Mouse (Mus musculus): ENCODE data around the gene Mettl2. TPM values are rescaled to one million over a fixed set of nuclear protein-coding genes. Genes with fewer than 3 reads are reported as not detected.
"Not testable (repeated sequence)": the region's sequence is repeated elsewhere in the genome, so short reads cannot be mapped to it uniquely, and the experiment has no call there.

Mettl2 gene
- polyA plus RNA-seq, 1 experiment from 2014 or later = 33.7 TPM

DNA sequence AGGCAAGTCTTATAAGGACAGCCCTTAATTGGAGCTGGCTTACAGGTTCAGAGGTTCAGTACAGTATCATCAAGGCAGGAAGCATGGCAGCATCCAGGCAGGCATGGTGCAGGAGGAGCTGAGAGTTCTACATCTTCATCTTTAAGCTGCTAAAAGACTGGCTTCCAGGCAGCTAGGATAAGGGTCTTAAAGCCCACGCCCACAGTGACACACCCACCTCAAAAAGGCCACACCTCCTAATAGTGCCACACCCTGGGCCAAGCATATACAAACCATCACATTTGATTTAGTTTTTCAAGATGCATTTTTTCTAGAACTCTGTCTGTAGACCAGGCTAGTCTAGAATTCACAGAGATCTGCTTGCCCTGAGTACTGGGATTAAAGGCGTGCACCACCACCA, 11.0 kb downstream of the Mettl2 start:
- H3K9me3 ChIP-seq (replicated peaks; ENCODE audit: control insufficient read depth, low read length); H3K9ac ChIP-seq (ENCODE audit: low read depth, low read length); H3K27me3 ChIP-seq (ENCODE audit: control insufficient read depth, insufficient read depth, low read length); H3K4me3 ChIP-seq (ENCODE audit: low read depth, low read length); H3K4me1 ChIP-seq (ENCODE audit: control insufficient read depth, insufficient read depth, low read length); H3K4me2 ChIP-seq; ATAC-seq (replicated peaks; ENCODE audit: insufficient number of reproducible peaks, low FRiP score, low TSS enrichment); H3K27ac ChIP-seq (ENCODE audit: low read depth, low read length): not testable (repeated sequence)
- peaks cover 52% of the 10 kb centered on the region for H3K36me3 ChIP-seq (ENCODE audit: control insufficient read depth, insufficient read depth, low read length)
- 93% methylated on average over 2 of the region's 2 CpGs for WGBS (ENCODE audit: insufficient replicate concordance)

DNA sequence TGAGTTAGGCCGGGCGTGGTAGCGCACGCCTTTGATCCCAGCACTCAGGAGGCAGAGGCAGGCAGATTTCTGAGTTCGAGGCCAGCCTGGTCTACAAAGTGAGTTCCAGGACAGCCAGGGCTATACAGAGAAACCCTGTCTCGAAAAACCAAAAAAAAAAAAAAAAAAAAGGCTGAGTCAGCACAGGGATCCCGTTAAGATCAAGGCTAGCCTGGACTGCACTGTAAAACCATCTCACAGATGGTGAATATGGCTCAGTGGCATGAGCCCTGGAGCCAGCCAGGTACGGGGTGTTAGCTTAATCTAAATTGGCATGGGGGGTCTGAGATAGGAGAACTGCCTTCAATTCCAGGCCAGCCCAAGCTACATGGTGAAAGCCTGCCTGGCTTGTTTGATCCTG, 14.3 kb downstream of the Mettl2 start:
- not testable (repeated sequence) for ATAC-seq (replicated peaks; ENCODE audit: insufficient number of reproducible peaks, low FRiP score, low TSS enrichment); H3K27ac ChIP-seq (ENCODE audit: low read depth, low read length); H3K9me3 ChIP-seq (replicated peaks; ENCODE audit: control insufficient read depth, low read length); H3K9ac ChIP-seq (ENCODE audit: low read depth, low read length); H3K4me2 ChIP-seq; H3K4me3 ChIP-seq (ENCODE audit: low read depth, low read length); H3K4me1 ChIP-seq (ENCODE audit: control insufficient read depth, insufficient read depth, low read length); H3K27me3 ChIP-seq (ENCODE audit: control insufficient read depth, insufficient read depth, low read length)
- peaks cover 32% of the 10 kb centered on the region for H3K36me3 ChIP-seq (ENCODE audit: control insufficient read depth, insufficient read depth, low read length)
- WGBS (ENCODE audit: insufficient replicate concordance) = 98% methylated on average over 7 of the region's 8 CpGs

DNA sequence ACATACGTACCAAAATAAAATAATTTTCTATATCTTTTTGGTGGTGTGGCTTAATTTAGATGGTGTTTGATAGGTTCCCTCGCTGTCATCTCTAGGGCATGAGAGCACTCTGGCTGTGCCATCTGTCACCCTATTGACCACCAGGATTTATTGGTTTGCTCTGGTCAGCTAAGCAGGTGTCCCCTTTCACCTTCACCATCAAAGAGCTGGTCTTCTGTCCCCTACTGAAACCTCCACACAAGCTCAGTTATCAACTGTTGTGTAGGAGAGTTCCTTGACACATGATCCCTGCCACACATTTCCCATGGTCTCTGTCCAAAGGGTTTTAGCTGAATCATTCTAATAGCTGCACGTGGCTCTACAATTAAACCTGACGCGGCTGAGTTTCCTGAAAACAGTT, 14.9 kb downstream of the Mettl2 start:
- WGBS (ENCODE audit: insufficient replicate concordance) = 88% methylated on average over 5 of the region's 5 CpGs
- peaks cover 26% of the 10 kb centered on the region for H3K36me3 ChIP-seq (ENCODE audit: control insufficient read depth, insufficient read depth, low read length)
- no peak for ATAC-seq (replicated peaks; ENCODE audit: insufficient number of reproducible peaks, low FRiP score, low TSS enrichment)
- H3K27me3 ChIP-seq (ENCODE audit: control insufficient read depth, insufficient read depth, low read length) = no peaks in the 10 kb centered on the region
- no peak overlapping the region for H3K9ac ChIP-seq (ENCODE audit: low read depth, low read length)
- H3K27ac ChIP-seq (ENCODE audit: low read depth, low read length) = no peak overlapping the region
- no peak overlapping the region for H3K4me2 ChIP-seq
- H3K9me3 ChIP-seq (replicated peaks; ENCODE audit: control insufficient read depth, low read length) = no peaks in the 10 kb centered on the region
- no peaks in the 10 kb centered on the region for H3K4me1 ChIP-seq (ENCODE audit: control insufficient read depth, insufficient read depth, low read length)
- no peak overlapping the region for H3K4me3 ChIP-seq (ENCODE audit: low read depth, low read length)

DNA sequence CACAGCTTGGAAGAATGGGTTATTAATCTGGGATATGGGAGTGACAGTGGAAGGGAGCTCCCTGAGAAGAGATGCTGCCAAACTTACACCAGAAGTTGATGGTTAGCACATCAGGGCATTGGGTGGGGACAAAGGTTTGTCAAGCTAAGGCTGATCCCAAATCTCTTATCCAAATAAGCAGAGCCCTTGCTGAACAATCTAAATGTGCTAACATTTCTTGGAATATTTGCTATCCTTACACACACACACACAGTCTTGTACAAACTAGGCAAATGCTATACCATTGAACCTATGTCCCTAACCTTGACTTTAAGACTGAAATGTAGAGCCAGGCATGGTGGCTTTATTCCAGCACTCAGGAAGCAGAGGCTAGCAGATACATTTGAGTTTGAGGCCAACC, 17.3 kb downstream of the Mettl2 start:
- H3K4me3 ChIP-seq (ENCODE audit: low read depth, low read length) = no peak overlapping the region
- H3K36me3 ChIP-seq (ENCODE audit: control insufficient read depth, insufficient read depth, low read length) = peaks cover 15% of the 10 kb centered on the region
- H3K4me2 ChIP-seq = no peak overlapping the region
- no peak overlapping the region for H3K27ac ChIP-seq (ENCODE audit: low read depth, low read length)
- H3K9ac ChIP-seq (ENCODE audit: low read depth, low read length) = no peak overlapping the region
- H3K9me3 ChIP-seq (replicated peaks; ENCODE audit: control insufficient read depth, low read length) = no peaks in the 10 kb centered on the region
- H3K27me3 ChIP-seq (ENCODE audit: control insufficient read depth, insufficient read depth, low read length) = no peaks in the 10 kb centered on the region
- no peak for ATAC-seq (replicated peaks; ENCODE audit: insufficient number of reproducible peaks, low FRiP score, low TSS enrichment)
- no peaks in the 10 kb centered on the region for H3K4me1 ChIP-seq (ENCODE audit: control insufficient read depth, insufficient read depth, low read length)

DNA sequence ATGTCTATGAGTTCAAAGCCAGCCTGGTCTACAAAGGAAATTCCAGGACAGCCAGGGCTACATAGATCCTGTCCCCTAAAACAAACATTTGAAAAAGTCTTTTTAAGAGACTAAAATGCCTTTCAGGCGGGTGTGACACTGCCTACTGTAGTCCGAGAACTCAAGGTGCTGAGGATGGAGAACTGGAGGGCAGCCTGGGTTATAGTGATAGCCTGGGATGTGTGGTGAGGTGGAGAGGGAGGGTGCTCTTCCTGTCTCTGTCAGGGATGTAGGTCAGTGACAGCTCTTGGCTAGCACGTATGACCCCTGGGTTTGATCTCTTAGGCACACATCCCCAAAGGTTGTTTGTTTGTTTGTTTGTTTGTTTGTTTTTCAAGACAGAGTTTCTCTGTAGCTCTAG, 17.9 kb downstream of the Mettl2 start:
- H3K27ac ChIP-seq (ENCODE audit: low read depth, low read length) = no peak overlapping the region
- H3K36me3 ChIP-seq (ENCODE audit: control insufficient read depth, insufficient read depth, low read length) = peaks cover 15% of the 10 kb centered on the region
- whole genome bisulfite sequencing (ENCODE audit: insufficient replicate concordance) = 73% methylated on average over 3 of the region's 3 CpGs
- no peak for ATAC-seq (replicated peaks; ENCODE audit: insufficient number of reproducible peaks, low FRiP score, low TSS enrichment)
- no peaks in the 10 kb centered on the region for H3K4me1 ChIP-seq (ENCODE audit: control insufficient read depth, insufficient read depth, low read length)
- H3K4me2 ChIP-seq = no peak overlapping the region
- no peak overlapping the region for H3K9ac ChIP-seq (ENCODE audit: low read depth, low read length)
- H3K4me3 ChIP-seq (ENCODE audit: low read depth, low read length) = no peak overlapping the region
- H3K9me3 ChIP-seq (replicated peaks; ENCODE audit: control insufficient read depth, low read length) = no peaks in the 10 kb centered on the region
- no peaks in the 10 kb centered on the region for H3K27me3 ChIP-seq (ENCODE audit: control insufficient read depth, insufficient read depth, low read length)

DNA sequence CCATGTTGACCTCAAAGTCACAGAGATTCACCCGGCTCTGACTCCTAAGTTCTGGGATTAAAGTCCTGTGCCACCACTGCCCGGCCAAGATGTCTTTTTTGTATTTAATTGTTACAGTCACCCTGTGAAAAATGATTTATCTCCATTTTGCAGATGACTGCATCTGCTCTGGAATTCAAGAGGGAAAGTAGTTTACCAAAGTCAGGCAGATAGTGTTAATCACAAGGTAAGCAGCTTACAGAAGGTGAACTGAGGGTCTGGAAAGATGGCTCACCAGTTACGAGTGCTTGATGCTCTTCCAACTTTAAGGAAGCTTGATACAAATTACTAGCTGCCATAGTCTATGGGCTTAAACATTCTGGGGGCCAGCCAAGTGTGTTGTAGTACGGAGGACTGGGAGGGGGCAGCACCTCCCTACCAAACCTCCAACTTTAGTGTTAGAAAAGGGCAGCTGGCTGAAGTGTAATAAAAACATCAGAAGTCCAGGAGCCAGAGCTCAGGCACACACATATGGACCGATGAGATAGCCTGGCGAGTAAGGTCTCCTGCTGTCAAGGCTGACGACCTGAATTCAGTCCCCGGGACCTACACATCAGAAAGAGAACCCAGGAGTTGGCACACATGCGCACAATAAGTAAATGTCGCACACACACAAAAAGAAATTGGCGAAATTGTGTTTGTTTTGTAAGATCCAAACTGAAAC, 18.4 kb downstream of the Mettl2 start:
- ATAC-seq (replicated peaks; ENCODE audit: insufficient number of reproducible peaks, low FRiP score, low TSS enrichment) = no peak
- Histone ChIP-seq H3K36me3 (ENCODE audit: control insufficient read depth, insufficient read depth, low read length) (peaks cover 10% of the 10 kb centered on the region), H3K9me3 (replicated peaks; ENCODE audit: control insufficient read depth, low read length) (no peaks in the 10 kb centered on the region), H3K4me1 (ENCODE audit: control insufficient read depth, insufficient read depth, low read length) (no peaks in the 10 kb centered on the region), H3K4me2 (no peak overlapping the region), H3K27me3 (ENCODE audit: control insufficient read depth, insufficient read depth, low read length) (no peaks in the 10 kb centered on the region), H3K9ac (ENCODE audit: low read depth, low read length) (no peak overlapping the region), H3K4me3 (ENCODE audit: low read depth, low read length) (no peak overlapping the region), H3K27ac (ENCODE audit: low read depth, low read length) (no peak overlapping the region)
- WGBS (ENCODE audit: insufficient replicate concordance) = 78% methylated on average over 11 of the region's 11 CpGs

DNA sequence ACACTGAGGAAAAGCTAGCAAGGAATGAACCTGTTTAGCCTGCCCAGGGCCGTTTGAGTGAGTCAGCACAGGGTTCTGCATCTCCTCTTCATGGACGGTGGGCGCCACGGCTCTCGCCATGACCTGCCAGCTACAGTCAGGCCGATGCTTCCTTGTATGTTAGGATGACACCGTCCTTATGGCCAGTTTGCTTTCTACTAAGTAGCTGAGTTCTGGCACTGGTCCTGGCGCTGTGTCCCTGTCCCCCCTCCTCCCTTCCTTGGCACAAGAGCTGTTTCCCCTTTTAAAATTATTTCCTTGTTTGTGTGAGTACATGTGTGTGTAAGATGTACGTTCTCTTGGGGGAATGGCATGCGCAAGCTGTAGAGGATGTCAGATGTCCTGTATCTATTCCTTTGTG, 19.0 kb downstream of the Mettl2 start:
- Histone ChIP-seq H3K9me3 (replicated peaks; ENCODE audit: control insufficient read depth, low read length) (no peaks in the 10 kb centered on the region), H3K27ac (ENCODE audit: low read depth, low read length) (no peak overlapping the region), H3K4me2 (no peak overlapping the region), H3K27me3 (ENCODE audit: control insufficient read depth, insufficient read depth, low read length) (no peaks in the 10 kb centered on the region), H3K4me1 (ENCODE audit: control insufficient read depth, insufficient read depth, low read length) (no peaks in the 10 kb centered on the region), H3K36me3 (ENCODE audit: control insufficient read depth, insufficient read depth, low read length) (peaks cover 6% of the 10 kb centered on the region; the same call in 1 of the 2 replicates), H3K4me3 (ENCODE audit: low read depth, low read length) (no peak overlapping the region), H3K9ac (ENCODE audit: low read depth, low read length) (no peak overlapping the region)
- no peak for ATAC-seq (replicated peaks; ENCODE audit: insufficient number of reproducible peaks, low FRiP score, low TSS enrichment)
- 87% methylated on average over 10 of the region's 10 CpGs for WGBS (ENCODE audit: insufficient replicate concordance)

DNA sequence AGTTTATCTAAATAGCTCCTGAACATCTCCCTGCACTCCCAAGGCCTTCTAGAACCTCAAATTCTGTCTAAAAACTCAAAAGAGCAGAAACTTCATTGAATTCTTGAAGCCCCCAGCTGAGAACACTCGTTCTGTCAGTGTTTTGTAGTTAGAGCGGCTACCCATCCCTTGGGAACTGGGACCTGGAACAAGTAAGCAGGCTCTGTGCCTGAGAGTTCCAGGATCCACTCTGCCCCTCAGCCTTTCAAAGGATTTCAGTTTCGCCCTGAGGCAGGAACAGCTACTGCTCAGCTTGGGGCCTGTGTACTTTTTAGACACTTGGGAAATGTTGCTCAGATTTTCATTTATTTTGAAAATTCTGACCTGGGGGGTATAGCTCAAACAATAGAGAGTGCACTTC, 20.4 kb downstream of the Mettl2 start, which contains the start of gene Gm10842:
Gm10842 (plus strand) TSS at position 301 of the 400 bp plus-strand sequence.
- Histone ChIP-seq H3K9me3 (replicated peaks; ENCODE audit: control insufficient read depth, low read length) (no peaks in the 10 kb centered on the region), H3K4me2 (no peak within 1 kb of the TSS), H3K9ac (ENCODE audit: low read depth, low read length) (no peak within 1 kb of the TSS), H3K36me3 (ENCODE audit: control insufficient read depth, insufficient read depth, low read length) (no peaks in the 10 kb centered on the region), H3K27ac (ENCODE audit: low read depth, low read length) (no peak within 1 kb of the TSS), H3K4me3 (ENCODE audit: low read depth, low read length) (no peak within 1 kb of the TSS), H3K4me1 (ENCODE audit: control insufficient read depth, insufficient read depth, low read length) (no peaks in the 10 kb centered on the region; the same call in 1 of the 2 replicates), H3K27me3 (ENCODE audit: control insufficient read depth, insufficient read depth, low read length) (no peaks in the 10 kb centered on the region)
- no peak for ATAC-seq (replicated peaks; ENCODE audit: insufficient number of reproducible peaks, low FRiP score, low TSS enrichment)
- 75% methylated on average over 3 of the region's 3 CpGs for WGBS (ENCODE audit: insufficient replicate concordance)

DNA sequence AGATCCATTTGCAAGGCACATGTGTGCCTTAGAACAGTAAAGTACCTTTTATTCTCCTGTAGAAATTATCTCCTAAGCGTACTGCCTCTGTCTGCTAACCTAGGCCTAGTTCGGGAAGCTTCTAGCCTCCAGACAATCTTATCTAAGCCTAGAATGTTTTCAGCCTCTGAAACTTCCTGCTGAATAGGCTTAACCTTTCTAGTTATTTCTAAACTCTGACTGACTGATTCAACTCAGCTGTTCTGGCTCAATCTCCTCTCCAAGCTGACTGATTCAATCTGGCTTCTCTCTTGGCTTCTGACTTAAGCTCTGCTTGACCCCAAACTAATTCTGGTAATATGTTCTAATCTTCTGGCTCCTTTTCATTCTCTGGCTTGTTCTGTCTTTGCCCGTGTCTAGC, 23.1 kb downstream of the Mettl2 start:
- H3K4me3 ChIP-seq (ENCODE audit: low read depth, low read length) = no peak overlapping the region
- peaks cover 13% of the 10 kb centered on the region for H3K4me1 ChIP-seq (ENCODE audit: control insufficient read depth, insufficient read depth, low read length)
- H3K27me3 ChIP-seq (ENCODE audit: control insufficient read depth, insufficient read depth, low read length) = no peaks in the 10 kb centered on the region
- 37% methylated on average over 3 of the region's 3 CpGs for WGBS (ENCODE audit: insufficient replicate concordance)
- H3K9ac ChIP-seq (ENCODE audit: low read depth, low read length) = no peak overlapping the region
- H3K4me2 ChIP-seq = no peak overlapping the region
- no peaks in the 10 kb centered on the region for H3K9me3 ChIP-seq (replicated peaks; ENCODE audit: control insufficient read depth, low read length)
- ATAC-seq (replicated peaks; ENCODE audit: insufficient number of reproducible peaks, low FRiP score, low TSS enrichment) = no peak
- H3K36me3 ChIP-seq (ENCODE audit: control insufficient read depth, insufficient read depth, low read length) = no peaks in the 10 kb centered on the region
- no peak overlapping the region for H3K27ac ChIP-seq (ENCODE audit: low read depth, low read length)

Measured in heart, embryonic 11.5 days (tissue).